Mouse (Mus musculus) embryo, embryonic 11 days (tissue): ENCODE results near the gene 4930516K23Rik.

Source experiments
- DNase-seq: peaks from one replicate; pipeline ENCODE4 v3.0.0-alpha.2; 2015

The 4930516K23Rik gene

DNA sequence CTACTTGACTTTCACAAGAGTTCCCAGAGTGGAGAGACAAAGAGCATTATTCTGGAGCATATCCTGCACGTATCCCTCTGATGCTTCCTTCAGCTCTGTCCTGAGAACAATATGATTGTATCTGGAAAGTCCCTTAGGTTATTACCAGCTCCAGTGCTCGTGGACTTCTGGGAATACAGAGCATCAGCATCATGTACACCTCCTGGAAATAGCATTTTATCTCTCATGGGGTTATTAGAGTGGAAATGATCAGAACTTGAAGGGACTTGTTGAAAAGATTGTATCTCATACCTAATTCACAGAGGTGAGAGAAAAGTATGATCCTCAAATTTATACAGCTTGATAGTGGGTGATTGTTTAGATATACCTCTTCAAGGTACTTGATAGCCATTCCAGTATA, at the start of gene 4930516K23Rik:
TSS of gene 4930516K23Rik (minus strand) at position 101 of the 400 bp plus-strand sequence.
- DNase-seq = no peak

DNA sequence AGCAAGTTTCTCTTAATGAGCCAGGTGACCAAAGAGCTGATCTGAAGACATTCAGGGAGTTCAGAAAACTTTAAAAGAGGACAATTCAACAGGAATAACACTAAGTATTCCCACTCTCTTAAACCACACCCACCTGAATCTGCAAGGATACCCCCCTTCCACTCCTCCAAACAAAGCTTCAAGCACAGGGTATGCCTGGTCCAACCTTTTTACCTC, 43.4 kb upstream of the 4930516K23Rik start, which contains the start of gene Olfr646:
TSS of gene Olfr646 (plus strand) at position 117 of the 216 bp plus-strand sequence.
- no peak for DNase-seq

DNA sequence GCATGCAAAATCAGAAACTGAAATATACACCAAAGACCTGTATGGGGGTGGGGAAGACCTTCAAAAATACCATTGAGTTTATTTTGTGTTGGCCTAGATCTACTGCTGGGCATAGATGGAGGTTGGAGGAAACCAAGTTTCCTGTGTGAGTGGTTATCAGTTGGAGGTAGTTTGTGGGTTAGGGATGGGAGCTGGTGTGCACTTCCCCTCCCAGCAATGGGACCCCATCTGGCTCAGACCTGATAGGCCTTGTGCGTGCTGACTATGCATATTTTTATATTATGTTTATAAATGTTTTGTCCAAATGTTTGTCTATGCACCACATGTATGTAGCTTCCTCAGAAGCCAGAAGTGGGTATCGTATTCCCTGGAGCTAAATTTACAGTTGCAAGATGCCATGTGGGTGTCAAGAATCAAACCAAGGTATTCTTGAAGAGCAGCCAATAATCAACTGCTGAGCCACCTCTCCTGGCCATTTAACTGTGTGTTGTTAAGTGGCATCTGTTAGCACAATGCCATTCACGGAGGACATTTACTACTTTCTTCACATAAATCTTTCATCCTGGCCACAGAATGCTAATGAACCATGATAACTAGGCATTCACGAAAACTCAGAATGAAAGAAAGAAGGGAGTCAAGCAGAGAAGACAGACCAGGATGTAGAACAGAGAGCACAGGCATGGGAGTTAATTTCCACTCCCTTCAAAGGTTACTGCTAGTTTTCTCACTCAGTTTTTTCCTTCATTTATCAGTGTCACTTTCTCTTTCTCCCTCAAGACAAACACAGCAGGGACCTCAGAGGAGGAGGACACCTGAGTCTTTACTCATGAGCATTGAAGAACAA, 42.9 kb upstream of the 4930516K23Rik start:
- no peak for DNase-seq

DNA sequence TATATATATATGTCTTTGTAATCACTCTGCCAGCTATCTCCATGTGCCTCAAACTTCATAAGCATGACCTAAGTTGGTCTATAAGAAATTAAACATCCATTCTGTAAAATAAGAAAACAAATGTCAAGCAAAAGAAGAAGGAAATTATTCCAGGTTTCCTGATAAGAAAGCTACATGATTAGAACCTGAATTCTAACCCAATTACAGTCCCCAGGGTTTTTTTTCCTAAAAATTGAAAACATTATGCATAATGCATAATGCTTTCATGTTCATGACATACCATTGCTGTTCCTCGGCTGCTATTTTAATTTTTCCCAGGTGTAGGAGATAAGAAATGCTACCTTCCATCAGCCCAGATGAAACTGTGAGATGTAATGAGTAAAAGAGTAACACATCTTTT, 24.1 kb upstream of the 4930516K23Rik start, which contains the start of gene Olfr645:
TSS of gene Olfr645 (minus strand) at position 101 of the 400 bp plus-strand sequence.
- DNase-seq = no peak

DNA sequence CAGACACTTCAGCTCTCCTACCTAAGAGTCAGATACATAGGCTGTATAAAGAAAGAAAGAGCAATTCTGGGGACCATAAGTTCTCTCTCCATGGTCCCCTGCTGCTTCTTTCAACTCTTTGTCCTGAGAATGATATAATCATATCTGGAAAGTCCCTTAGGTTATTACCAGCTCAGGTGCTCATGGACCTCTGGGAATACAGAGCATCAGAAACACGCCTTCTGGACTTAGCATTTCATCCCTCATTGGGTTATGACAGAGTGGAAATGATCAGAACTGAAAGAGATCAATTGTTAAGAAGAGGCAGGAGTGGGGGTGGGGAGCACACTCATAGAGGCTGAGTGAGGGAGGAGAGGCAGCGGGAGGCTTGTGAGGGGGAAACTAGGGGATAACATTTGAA, 10.5 kb upstream of the 4930516K23Rik start, which contains the start of gene Olfr644:
TSS of gene Olfr644 (minus strand) at position 101 of the 400 bp plus-strand sequence.
- no peak for DNase-seq

DNA sequence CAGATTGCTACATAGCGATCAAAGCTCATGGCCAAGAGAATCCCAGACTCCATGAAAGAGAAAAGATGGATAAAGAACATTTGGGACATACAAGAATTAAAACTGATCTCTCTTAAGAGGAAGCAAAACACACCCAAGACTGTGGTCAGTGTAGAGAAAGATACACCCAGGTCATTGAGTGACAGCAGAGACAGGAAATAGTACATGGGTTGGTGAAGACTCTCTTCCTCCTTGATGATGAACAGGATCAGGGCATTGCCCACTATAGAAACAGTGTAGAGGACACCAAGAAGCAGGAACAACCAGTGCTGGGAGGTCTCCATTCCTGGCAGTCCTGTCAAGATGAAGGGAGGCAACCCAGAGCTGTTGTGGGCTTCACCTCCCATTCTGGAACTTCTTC, 2.0 kb downstream of the 4930516K23Rik start:
- no peak for DNase-seq

DNA sequence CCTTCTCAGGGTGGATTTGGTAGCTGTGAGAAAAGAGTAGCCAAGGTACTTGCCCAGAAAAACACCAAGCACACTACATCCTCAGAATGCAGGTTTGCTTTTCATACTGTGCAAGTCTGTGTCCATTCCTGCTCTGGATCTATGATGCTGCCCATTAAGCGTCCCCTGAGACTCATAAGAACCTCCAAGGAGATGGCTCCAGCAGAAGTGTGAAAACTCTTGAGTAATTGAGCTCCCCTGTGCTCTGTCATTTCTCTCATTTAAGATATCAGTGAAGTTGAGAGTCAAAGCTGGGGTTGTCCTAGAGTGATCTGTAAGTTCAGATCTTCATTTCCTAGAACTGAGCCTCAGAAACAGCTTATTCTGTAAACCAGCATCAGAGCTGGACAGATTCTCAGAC, 8.7 kb downstream of the 4930516K23Rik start, which contains the start of gene Olfr642:
TSS of gene Olfr642 (minus strand) at position 101 of the 400 bp plus-strand sequence.
- DNase-seq = no peak

DNA sequence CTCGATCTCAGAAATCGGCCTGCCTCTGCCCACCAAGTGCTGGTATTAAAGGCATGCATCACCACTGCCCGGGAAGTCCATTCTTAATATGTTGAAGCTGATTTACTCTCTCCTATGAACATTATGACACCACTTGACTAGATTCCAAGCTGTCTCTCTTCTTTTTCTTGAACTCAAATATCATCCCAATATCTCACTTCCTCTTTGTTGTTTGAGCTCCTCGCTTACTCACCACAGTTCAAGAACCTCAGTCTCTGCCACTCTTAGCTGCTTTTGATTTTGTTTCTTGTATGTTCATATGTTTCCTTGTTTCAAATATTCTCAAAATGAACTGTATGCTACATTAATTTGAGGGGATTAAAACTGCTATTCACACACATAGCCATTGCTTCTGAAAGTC, 10.5 kb downstream of the 4930516K23Rik start:
- DNase-seq = no peak

DNA sequence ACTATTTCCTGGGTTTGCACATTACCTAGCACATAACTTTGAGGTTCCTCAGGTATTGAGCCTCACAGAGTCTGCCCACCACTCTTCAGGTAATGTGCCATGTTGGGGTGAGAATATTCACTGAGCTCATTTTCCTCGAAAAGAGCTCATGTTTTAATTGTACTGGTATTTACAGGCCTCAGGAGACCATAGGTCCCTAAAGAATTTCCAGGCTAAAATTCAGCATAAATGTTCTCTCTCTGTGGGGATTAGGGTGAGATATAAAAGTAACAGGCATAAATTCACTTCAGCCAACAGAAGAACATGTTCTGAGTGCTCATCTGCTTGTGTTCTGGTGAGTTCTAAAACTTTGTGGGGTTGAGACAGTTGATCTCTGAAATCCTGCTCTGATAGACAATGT, 26.1 kb downstream of the 4930516K23Rik start, which contains the start of gene Olfr641:
TSS of gene Olfr641 (plus strand) at position 301 of the 400 bp plus-strand sequence.
- DNase-seq = no peak

DNA sequence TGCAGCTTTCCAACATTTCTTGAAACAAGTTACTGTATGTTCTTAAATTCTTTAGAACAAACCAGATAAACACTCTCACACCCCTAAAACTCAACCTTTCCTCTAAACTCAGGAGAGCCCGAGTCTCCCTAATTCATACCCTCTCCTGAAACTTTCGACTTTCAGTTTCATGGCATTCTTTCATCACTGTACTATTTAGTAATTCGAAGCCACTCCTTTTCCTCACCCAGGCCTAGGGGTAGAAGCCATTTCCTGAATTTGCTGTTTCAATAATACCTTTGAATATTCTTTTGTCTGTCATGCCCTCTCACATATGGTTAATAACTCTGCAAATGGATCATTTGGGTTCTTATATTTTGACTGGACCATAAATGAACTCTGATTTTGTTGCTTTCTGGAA, 34.3 kb downstream of the 4930516K23Rik start:
- no peak for DNase-seq

DNA sequence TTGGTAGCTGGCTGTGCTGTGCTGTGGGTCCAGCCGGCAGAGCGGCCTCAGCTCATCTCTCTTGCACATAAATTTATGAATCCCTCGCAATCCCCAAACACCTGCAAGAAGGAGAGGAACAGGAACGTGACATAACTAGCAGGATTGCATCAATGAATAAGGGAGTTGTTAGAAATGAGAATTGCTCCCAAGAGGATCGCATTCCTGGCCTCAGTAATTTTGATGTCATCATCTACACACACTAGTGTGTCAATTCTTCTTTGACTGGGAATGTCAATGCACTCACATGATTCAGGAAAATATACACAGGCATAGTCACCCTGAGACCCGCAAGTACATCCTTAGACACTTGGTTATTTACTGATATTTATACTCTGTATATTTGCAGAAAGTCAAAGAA, 35.8 kb downstream of the 4930516K23Rik start, which contains the start of gene Olfr640:
TSS of gene Olfr640 (minus strand) at position 101 of the 400 bp plus-strand sequence.
- no peak for DNase-seq

DNA sequence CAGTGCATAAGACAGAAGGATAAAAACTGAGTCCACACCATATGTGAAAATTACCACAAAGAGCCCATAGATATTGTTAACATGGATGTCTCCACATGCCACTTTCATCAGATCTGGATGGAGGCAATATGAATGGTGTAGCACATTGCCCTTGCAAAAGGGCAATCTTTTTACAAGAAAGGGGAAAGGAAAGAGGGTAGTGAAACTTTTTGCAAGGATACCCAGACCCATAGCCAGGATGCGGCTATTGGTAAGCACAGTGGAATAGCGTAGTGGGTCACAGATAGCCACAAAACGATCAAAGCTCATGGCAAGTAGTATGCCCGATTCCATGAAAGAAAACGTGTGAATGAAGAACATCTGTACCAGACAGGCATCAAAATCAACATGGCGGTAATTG, 39.6 kb downstream of the 4930516K23Rik start:
- no peak for DNase-seq

DNA sequence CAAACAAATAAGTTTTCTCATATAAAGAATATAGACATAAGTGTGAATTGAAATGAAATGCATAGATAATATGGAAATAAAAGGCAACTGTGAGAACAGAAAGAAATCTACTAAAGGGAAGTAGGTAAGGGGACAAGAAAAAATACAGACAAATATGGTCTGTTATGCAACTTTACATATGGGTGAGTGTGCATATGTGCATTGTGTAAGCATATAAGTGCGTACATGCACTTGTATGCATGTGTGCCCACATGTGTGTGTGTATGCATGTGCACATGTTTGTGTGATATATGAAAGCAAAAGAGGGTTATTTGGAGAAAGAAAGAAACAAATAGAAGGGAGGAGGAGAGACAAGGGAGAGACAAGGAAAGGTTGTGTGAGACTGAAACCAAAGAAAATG, 42.3 kb downstream of the 4930516K23Rik start:
- DNase-seq = no peak

DNA sequence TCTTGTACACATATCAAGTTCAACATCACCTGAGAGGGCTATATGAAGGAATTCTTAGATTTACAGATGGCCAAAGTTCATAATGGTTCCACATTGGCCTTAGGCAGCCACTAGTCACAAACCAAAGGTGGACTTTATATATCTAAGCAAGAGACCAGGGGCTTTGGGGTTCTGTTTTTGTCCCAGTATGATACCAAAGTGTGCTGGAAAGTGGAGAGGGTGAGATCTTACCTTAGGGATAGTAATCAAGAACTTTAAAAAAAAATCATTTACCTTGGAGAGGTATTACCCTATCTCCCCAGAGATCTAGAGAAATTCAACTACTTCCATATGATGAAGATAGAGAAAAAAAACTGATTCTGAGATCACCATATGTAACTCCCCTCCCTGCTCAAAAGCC, 44.0 kb downstream of the 4930516K23Rik start, which contains the start of gene Olfr639:
TSS of gene Olfr639 (minus strand) at position 101 of the 400 bp plus-strand sequence.
- no peak for DNase-seq
